Mouse (Mus musculus) stomach, postnatal 0 days (tissue): Measurements from ENCODE around the gene Gm11213. TPM values are rescaled to one million over a fixed set of nuclear protein-coding genes. Genes with fewer than 3 reads are reported as not detected.

ENCODE experiments used
- ATAC-seq: fragments of 200-750 bp; cut with Nextera tagmentation; 2 replicates; pipeline ENCODE4 v1.8.0; 2017; ENCODE audit not compliant: low FRiP score, low TSS enrichment
- DNase-seq: peaks from one replicate; pipeline ENCODE4 v3.0.0-alpha.2; 2016; ENCODE audit warnings: low spot score
- H3K27ac ChIP-seq: fragments of 300-500 bp; sonication (generic); replicated peaks from 2 replicates; pipeline ENCODE4 v1.5.1; 2014; ENCODE audit warnings: mild to moderate bottlenecking, control low read depth
- H3K27me3 ChIP-seq: fragments of 300-500 bp; sonication (generic); 2 replicates; pipeline ENCODE4 v1.6.1; 2014; ENCODE audit warnings: low read length; ENCODE audit not compliant: control insufficient read depth, insufficient read depth
- H3K36me3 ChIP-seq: fragments of 300-500 bp; sonication (generic); 2 replicates; pipeline ENCODE4 v1.6.1; 2014; ENCODE audit warnings: low read length, mixed read lengths; ENCODE audit not compliant: control insufficient read depth, insufficient read depth
- H3K4me1 ChIP-seq: fragments of 300-500 bp; sonication (generic); replicated peaks from 2 replicates; pipeline ENCODE4 v1.6.1; 2014; ENCODE audit warnings: antibody characterized with exemption; ENCODE audit not compliant: control insufficient read depth, insufficient read depth
- H3K4me2 ChIP-seq: fragments of 300-500 bp; sonication (generic); replicated peaks from 2 replicates; pipeline ENCODE4 v1.6.1; 2014; ENCODE audit warnings: low read depth, mild to moderate bottlenecking, control low read depth, moderate library complexity
- H3K4me3 ChIP-seq: fragments of 300-500 bp; sonication (generic); 2 replicates; pipeline ENCODE4 v1.5.1; 2014; ENCODE audit warnings: low read depth, low read length, control low read depth
- H3K9ac ChIP-seq: fragments of 300-500 bp; sonication (generic); 2 replicates; pipeline ENCODE4 v1.6.1; 2014; ENCODE audit warnings: mild to moderate bottlenecking, low read length, control low read depth, mixed read lengths
- H3K9me3 ChIP-seq: fragments of 300-500 bp; sonication (generic); 2 replicates; pipeline ENCODE4 v1.6.1; 2016; ENCODE audit warnings: low read length; ENCODE audit not compliant: control insufficient read depth
- CTCF ChIP-seq: IDR thresholded peaks from 2 replicates; pipeline ENCODE4 v1.5.1; 2016; ENCODE audit warnings: antibody characterized with exemption, low read depth, mild to moderate bottlenecking, moderate library complexity
- EP300 ChIP-seq: optimal IDR thresholded peaks from 2 replicates; pipeline ENCODE3; 2016; ENCODE audit warnings: antibody characterized with exemption
- WGBS: fragments of 180-500 bp; shearing (Covaris S2); extraction: QIAGEN DNeasy Blood & Tissue Kit; methylation state at CpG from one replicate; pipeline ENCODE4 v1.1.7; 2014; 5-methylcytosine and 5-hydroxymethylcytosine counted together
- polyA plus RNA-seq: library from polyadenylated mRNA; unstranded; fragments of >200 nt; fragmentation: Nextera tagmentation; extraction: Ambion mirVana; gene quantifications from 2 replicates; pipeline ENCODE4 v1.2.1, GENCODE M21; 2015

Gene Gm11213
- polyA plus RNA-seq, 1 experiment from 2014 or later = not detected

DNA sequence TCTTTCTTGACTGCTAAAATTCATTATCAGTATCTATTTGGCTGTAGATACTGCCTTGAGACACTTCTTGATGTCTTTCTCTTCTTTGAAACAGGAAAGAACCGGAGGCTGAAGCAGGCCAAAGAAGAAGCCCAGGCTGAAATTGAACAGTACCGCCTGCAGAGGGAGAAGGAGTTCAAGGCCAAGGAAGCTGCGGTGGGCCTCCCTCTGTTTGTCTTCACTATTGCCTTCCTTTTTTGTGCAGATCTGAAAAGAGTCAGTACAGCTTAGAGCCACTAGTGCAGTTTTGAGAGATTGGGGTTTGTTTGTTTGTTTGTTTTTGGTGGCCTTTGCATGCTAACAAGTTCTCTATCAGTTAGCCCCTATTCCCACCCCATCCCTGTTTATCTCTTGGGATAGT is 56.6 kb downstream of the Gm11213 start:
- no peak for DNase-seq
- Histone ChIP-seq H3K27me3 (no peaks in the 10 kb centered on the region), H3K4me1 (peaks cover 2% of the 10 kb centered on the region), H3K36me3 (peaks cover 7% of the 10 kb centered on the region; the same call in 1 of the 2 replicates), H3K27ac (no peak overlapping the region), H3K4me3 (no peak overlapping the region), H3K9ac (no peak overlapping the region), H3K4me2 (no peak overlapping the region), H3K9me3 (no peaks in the 10 kb centered on the region)
- ATAC-seq = no peak
- 82% methylated on average over 3 of the region's 3 CpGs for WGBS
- TF ChIP-seq CTCF (peak; percentile 13; the same call in 1 of the 2 replicates), EP300 (no peak)

DNA sequence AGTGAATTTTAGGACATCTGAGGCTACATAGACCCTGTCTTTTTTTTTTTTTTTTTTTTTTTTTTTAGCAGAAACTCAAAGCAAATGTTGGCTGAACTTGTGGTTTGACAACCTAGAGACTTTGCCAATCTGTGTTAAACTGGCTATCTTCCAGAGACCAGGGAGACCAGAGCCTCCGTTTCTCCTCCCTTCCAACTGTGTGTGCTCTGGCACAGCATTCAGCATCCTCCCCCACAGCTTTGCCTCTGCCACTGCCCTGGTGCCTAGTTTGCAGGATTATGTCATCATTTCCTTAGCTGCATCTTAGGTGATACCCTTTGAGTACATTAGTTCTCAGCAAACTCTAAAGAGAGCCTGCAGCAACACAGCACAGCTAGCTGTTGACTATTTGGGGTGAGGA is 57.3 kb downstream of the Gm11213 start:
- H3K4me3 ChIP-seq = no peak overlapping the region
- no peak for TF ChIP-seq CTCF
- no peak for TF ChIP-seq EP300
- no peak overlapping the region for H3K27ac ChIP-seq
- H3K4me2 ChIP-seq = no peak overlapping the region
- H3K27me3 ChIP-seq = no peaks in the 10 kb centered on the region
- no peak overlapping the region for H3K9ac ChIP-seq
- 13% methylated on average over 1 of the region's 1 CpGs for WGBS
- H3K4me1 ChIP-seq = peaks cover 2% of the 10 kb centered on the region
- DNase-seq = no peak
- H3K36me3 ChIP-seq = peaks cover 7% of the 10 kb centered on the region; the same call in 1 of the 2 replicates
- no peaks in the 10 kb centered on the region for H3K9me3 ChIP-seq
- no peak for ATAC-seq

Other genes starting within 250 kb of the Gm11213 start
- not detected in 2 replicates for gene Orm3, start 249.1 kb downstream of the Gm11213 start, polyA plus RNA-seq
- not detected in 2 replicates for gene Orm2, start 242.8 kb downstream of the Gm11213 start, polyA plus RNA-seq
- gene Akna, start 201.9 kb downstream of the Gm11213 start, polyA plus RNA-seq = 2.0 and 2.2 TPM in 2 replicates
- 1.2 and 2.0 TPM in 2 replicates for gene Whrn, start 109.3 kb downstream of the Gm11213 start, polyA plus RNA-seq
- 221 and 234 TPM in 2 replicates for gene Atp6v1g1, start 60.5 kb downstream of the Gm11213 start, polyA plus RNA-seq
- gene Tmem268, start 46.5 kb downstream of the Gm11213 start, polyA plus RNA-seq = 4.3 and 4.9 TPM in 2 replicates
- not detected in 2 replicates for gene Tex48, start 17.2 kb upstream of the Gm11213 start, polyA plus RNA-seq
- gene Gm11214, start 58.1 kb upstream of the Gm11213 start, polyA plus RNA-seq = not detected in 2 replicates
- gene Tnfsf15, start 139.9 kb upstream of the Gm11213 start, polyA plus RNA-seq = 0.04 and 0.18 TPM in 2 replicates